Mouse (Mus musculus): ENCODE data around the gene Szrd1. TPM values are rescaled to one million over a fixed set of nuclear protein-coding genes. Genes with fewer than 3 reads are reported as not detected.
"Not testable (repeated sequence)": the region's sequence is repeated elsewhere in the genome, so short reads cannot be mapped to it uniquely, and the experiment has no call there.

Gene Szrd1
- polyA plus RNA-seq, 1 experiment from 2014 or later = 29.5 TPM

DNA sequence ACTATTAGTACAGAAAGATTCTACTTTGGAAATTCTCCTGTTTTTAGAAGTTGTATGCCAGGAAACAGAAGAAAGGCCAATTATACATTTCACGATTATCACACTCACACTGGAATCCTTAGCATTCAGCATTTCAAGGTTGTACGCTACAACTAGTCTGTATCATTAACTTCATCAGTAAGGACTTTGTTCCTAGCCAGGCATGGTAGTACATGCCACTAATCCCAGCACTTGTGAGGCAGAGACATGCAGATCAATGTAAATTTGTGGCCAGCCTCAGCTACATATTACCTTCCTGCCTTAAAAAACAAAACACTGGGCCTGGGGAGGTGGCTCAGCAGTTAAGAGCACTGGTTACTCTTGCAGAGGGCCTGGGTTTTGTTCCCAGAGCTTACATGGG, 19.0 kb upstream of the Szrd1 start:
- 67% methylated on average over 2 of the region's 2 CpGs for WGBS
- H3K9ac ChIP-seq (ENCODE audit: low read length) = peak overlapping the region; percentile 12; the same call in 1 of the 2 replicates
- peak overlapping the region; percentile 4; the same call in 1 of the 2 replicates for H3K27ac ChIP-seq (ENCODE audit: low read length)
- H3K27me3 ChIP-seq (ENCODE audit: control insufficient read depth, insufficient read depth, low read length) = no peaks in the 10 kb centered on the region
- no peaks in the 10 kb centered on the region for H3K9me3 ChIP-seq (replicated peaks; ENCODE audit: control insufficient read depth, low read length)
- no peak overlapping the region for H3K4me3 ChIP-seq (ENCODE audit: low read length)
- peaks cover 10% of the 10 kb centered on the region for H3K4me1 ChIP-seq (ENCODE audit: control insufficient read depth, insufficient read depth, low read length)
- no peak for ATAC-seq (replicated peaks; ENCODE audit: extremely low read depth, insufficient read depth, low FRiP score)
- no peak overlapping the region for H3K4me2 ChIP-seq (ENCODE audit: low read depth, low read length)
- no peaks in the 10 kb centered on the region for H3K36me3 ChIP-seq (ENCODE audit: control insufficient read depth, insufficient read depth)

DNA sequence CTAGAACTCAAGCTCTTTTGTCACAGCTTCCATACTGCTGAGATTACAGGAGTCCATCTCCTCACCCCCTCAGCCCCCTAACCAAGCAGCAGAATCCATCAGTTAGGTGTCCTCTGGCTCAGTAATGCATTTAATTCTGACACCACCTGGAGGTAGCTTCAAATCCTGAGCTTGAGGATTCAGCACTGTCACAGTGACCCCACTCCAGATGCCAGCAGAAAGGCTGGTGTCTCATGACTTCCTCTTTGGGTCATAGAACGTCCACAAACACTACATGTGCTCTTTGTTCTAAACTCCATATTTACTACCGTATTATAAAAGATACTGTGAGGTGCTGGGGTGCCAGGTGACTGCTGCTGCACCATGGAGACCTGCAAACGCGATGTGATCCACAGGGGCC, 17.9 kb upstream of the Szrd1 start:
- Histone ChIP-seq H3K4me2 (ENCODE audit: low read depth, low read length) (no peak overlapping the region), H3K27me3 (ENCODE audit: control insufficient read depth, insufficient read depth, low read length) (no peaks in the 10 kb centered on the region), H3K9ac (ENCODE audit: low read length) (no peak overlapping the region), H3K9me3 (replicated peaks; ENCODE audit: control insufficient read depth, low read length) (no peaks in the 10 kb centered on the region), H3K36me3 (ENCODE audit: control insufficient read depth, insufficient read depth) (no peaks in the 10 kb centered on the region), H3K27ac (ENCODE audit: low read length) (no peak overlapping the region), H3K4me1 (ENCODE audit: control insufficient read depth, insufficient read depth, low read length) (peaks cover 10% of the 10 kb centered on the region), H3K4me3 (ENCODE audit: low read length) (no peak overlapping the region)
- 65% methylated on average over 4 of the region's 4 CpGs for WGBS
- no peak for ATAC-seq (replicated peaks; ENCODE audit: extremely low read depth, insufficient read depth, low FRiP score)

DNA sequence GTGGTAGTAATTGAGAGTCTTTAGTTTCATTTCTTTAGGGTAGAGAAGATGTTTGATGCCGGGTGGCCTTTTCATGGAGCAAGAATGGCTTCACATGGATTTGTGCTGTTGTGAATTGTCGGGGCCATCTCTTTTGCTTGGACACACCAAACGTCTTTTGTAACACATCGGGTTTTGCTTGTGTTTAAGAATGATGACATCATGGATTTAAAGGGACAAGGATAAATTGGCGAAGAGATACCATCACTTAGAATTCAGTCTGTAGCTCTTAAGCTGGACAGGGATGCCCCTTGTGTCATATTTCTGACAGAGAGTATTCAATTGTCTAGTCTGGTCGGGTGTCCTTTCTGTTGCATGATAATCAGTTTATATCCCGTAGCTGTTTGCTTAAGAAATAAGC, 9.5 kb upstream of the Szrd1 start:
- no peak for ATAC-seq (replicated peaks; ENCODE audit: extremely low read depth, insufficient read depth, low FRiP score)
- no peak overlapping the region for H3K27ac ChIP-seq (ENCODE audit: low read length)
- H3K27me3 ChIP-seq (ENCODE audit: control insufficient read depth, insufficient read depth, low read length) = no peaks in the 10 kb centered on the region
- peaks cover 10% of the 10 kb centered on the region for H3K4me1 ChIP-seq (ENCODE audit: control insufficient read depth, insufficient read depth, low read length)
- H3K9ac ChIP-seq (ENCODE audit: low read length) = peak overlapping the region; percentile 92
- WGBS = 33% methylated on average over 7 of the region's 7 CpGs
- H3K36me3 ChIP-seq (ENCODE audit: control insufficient read depth, insufficient read depth) = no peaks in the 10 kb centered on the region
- H3K4me3 ChIP-seq (ENCODE audit: low read length) = peak overlapping the region; percentile 79
- H3K9me3 ChIP-seq (replicated peaks; ENCODE audit: control insufficient read depth, low read length) = no peaks in the 10 kb centered on the region
- H3K4me2 ChIP-seq (ENCODE audit: low read depth, low read length) = peak overlapping the region; percentile 79

DNA sequence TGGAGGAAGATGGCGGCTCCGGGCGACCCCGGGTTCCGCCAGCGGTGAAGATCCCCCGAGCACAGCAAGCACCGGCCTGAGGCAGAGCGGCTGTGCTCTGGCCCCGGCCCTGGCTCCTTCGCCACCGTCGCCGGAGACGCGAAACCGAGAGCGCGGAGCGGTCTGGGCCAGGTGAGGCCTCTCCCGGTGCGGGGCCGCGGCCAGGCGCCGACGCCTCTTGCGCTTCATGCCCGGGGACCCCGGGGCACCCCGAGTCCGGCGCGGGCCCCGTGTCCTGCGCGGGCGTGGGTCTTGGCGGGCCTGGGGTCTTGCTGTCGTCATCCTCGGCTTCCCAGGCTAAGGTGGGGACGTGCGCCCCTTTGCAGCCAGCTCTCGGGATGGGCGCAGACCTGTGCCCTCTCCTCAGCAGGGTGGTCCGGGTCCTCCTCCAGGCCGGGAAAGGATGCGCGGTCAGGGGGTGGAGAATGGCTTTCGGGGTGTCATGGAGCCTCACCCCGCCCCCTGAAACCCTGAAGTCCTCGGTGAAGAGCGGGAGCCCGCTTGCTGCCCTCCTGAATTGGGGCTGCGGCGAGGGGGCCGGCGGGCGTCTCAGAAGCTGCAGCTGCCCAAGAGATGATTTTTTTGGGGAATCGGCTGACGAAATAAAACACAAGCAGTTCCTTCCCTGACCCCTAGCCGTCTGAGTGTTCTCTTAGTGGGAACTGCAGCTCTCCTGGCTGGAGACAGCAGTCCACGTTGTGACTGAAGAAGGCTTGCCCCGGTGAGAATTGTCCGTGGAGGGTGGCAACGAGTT, 8.6 kb upstream of the Szrd1 start:
- under 1% methylated on average over 66 of the region's 66 CpGs for WGBS
- Histone ChIP-seq H3K9me3 (replicated peaks; ENCODE audit: control insufficient read depth, low read length) (no peaks in the 10 kb centered on the region), H3K4me1 (ENCODE audit: control insufficient read depth, insufficient read depth, low read length) (peaks cover 10% of the 10 kb centered on the region), H3K4me3 (ENCODE audit: low read length) (peak overlapping the region; percentile 79), H3K9ac (ENCODE audit: low read length) (peak overlapping the region; percentile 92), H3K27ac (ENCODE audit: low read length) (peak overlapping the region; percentile 95), H3K36me3 (ENCODE audit: control insufficient read depth, insufficient read depth) (no peaks in the 10 kb centered on the region), H3K4me2 (ENCODE audit: low read depth, low read length) (peak overlapping the region; percentile 79), H3K27me3 (ENCODE audit: control insufficient read depth, insufficient read depth, low read length) (no peaks in the 10 kb centered on the region)
- ATAC-seq (replicated peaks; ENCODE audit: extremely low read depth, insufficient read depth, low FRiP score) = peak; percentile 71

DNA sequence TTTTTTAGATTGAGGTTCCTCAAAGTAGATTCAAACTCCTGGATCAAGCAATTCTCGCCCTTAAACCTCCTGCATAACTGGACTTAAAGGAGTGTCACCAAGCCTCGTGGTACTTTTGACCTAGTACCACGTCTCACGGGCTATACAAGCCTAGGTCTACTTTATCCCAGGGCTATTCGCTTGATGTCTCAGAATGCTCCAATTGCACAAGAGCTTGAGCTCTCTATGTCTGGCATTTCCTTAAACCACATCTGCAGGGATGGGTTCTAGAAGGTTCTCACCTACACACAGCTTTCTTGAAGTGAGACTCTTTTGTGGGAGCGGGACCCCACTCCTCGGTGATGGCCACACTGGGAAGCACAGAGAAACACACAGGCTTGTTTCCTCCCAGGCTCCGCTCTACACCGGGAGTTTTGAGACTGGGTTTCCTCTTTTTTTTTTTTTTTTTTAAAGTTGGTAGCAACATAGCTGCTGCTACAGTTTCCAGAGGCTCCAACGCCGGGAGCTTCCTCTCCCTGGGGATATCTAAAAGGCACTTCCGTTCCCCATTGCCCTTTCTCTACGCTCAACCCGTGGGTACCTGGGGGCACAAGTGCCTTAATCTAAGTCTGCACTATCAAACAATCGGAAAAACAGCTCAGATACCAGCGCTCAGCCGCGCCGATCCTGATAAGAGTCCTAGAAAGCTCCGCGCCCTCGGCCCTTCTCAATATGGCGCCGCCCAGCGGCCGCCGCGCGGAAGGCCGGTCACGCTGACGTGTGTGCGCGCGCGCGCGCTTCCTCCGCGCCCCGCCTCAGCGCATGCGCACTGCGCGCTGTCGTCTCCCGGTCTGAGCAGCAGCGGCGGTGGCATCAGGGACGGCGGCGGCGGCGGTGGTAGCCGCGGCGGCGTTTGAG, 7.8 kb upstream of the Szrd1 start, which contains the start of gene Fbxo42:
Gene Fbxo42, plus strand, starts transcription at position 802 of the 897 bp plus-strand sequence.
- 7% methylated on average over 56 of the region's 58 CpGs for WGBS

DNA sequence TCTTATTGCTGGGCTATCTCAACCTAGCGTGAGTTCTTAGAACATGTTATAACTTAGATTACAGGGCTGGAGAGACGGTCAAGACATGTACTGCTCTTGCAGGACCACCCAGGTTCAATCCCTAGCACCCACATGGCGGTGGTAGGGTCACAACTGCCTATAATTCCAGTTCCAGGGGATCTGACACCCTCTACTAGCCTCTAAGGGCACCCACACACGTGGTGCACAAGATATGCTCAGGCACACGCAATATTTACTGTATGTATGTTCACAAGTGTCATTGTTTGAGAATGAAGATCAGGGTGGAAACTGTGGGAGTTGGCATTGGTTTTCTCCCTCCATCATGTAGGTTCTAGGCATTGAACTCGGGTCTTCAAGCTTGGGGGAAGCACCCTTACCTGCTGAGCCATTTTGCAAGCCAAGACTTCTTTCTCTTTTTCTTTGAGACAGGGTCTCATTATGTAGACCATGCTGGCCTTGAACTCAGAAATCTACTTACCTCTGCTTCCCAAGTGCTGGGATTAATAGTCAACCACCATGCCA, 7.0 kb upstream of the Szrd1 start:
- ATAC-seq (replicated peaks; ENCODE audit: extremely low read depth, insufficient read depth, low FRiP score) = no peak
- H3K4me3 ChIP-seq (ENCODE audit: low read length) = no peak overlapping the region
- H3K27ac ChIP-seq (ENCODE audit: low read length) = peak overlapping the region; percentile 95; the same call in 1 of the 2 replicates
- H3K4me1 ChIP-seq (ENCODE audit: control insufficient read depth, insufficient read depth, low read length) = peaks cover 10% of the 10 kb centered on the region
- H3K36me3 ChIP-seq (ENCODE audit: control insufficient read depth, insufficient read depth) = no peaks in the 10 kb centered on the region
- 92% methylated on average over 6 of the region's 6 CpGs for WGBS
- peak overlapping the region; percentile 86 for H3K4me2 ChIP-seq (ENCODE audit: low read depth, low read length)
- H3K27me3 ChIP-seq (ENCODE audit: control insufficient read depth, insufficient read depth, low read length) = no peaks in the 10 kb centered on the region
- H3K9ac ChIP-seq (ENCODE audit: low read length) = no peak overlapping the region
- H3K9me3 ChIP-seq (replicated peaks; ENCODE audit: control insufficient read depth, low read length) = no peaks in the 10 kb centered on the region

More for the DNA sequence above, 7.8 kb upstream of the Szrd1 start, which contains the start of gene Fbxo42:
- Histone ChIP-seq H3K9ac (ENCODE audit: low read length) (peak within 1 kb of the TSS; percentile 92), H3K4me2 (ENCODE audit: low read depth, low read length) (peak within 1 kb of the TSS; percentile 86), H3K4me3 (ENCODE audit: low read length) (peak within 1 kb of the TSS; percentile 79), H3K27ac (ENCODE audit: low read length) (peak within 1 kb of the TSS; percentile 95), H3K9me3 (replicated peaks; ENCODE audit: control insufficient read depth, low read length) (no peaks in the 10 kb centered on the region), H3K36me3 (ENCODE audit: control insufficient read depth, insufficient read depth) (no peaks in the 10 kb centered on the region), H3K4me1 (ENCODE audit: control insufficient read depth, insufficient read depth, low read length) (peaks cover 10% of the 10 kb centered on the region), H3K27me3 (ENCODE audit: control insufficient read depth, insufficient read depth, low read length) (no peaks in the 10 kb centered on the region)
- peak; percentile 89 for ATAC-seq (replicated peaks; ENCODE audit: extremely low read depth, insufficient read depth, low FRiP score)

DNA sequence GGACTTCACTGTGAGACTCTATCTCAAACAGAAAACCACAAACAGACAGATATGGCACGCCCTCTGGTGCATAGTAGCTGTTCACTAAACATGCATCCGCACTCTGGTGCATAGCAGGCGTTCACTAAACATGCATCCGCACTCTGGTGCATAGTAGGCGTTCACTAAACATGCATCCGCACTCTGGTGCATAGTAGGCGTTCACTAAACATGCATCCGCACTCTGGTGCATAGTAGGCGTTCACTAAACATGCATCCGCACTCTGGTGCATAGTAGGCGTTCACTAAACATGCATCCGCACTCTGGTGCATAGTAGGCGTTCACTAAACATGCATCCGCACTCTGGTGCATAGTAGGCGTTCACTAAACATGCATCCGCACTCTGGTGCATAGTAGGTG, 5.5 kb upstream of the Szrd1 start:
- H3K9me3 ChIP-seq (replicated peaks; ENCODE audit: control insufficient read depth, low read length); H3K9ac ChIP-seq (ENCODE audit: low read length); H3K36me3 ChIP-seq (ENCODE audit: control insufficient read depth, insufficient read depth); H3K4me3 ChIP-seq (ENCODE audit: low read length); H3K27ac ChIP-seq (ENCODE audit: low read length); H3K27me3 ChIP-seq (ENCODE audit: control insufficient read depth, insufficient read depth, low read length); H3K4me1 ChIP-seq (ENCODE audit: control insufficient read depth, insufficient read depth, low read length); ATAC-seq (replicated peaks; ENCODE audit: extremely low read depth, insufficient read depth, low FRiP score); H3K4me2 ChIP-seq (ENCODE audit: low read depth, low read length): not testable (repeated sequence)
- WGBS = 90% methylated on average over 7 of the region's 16 CpGs

DNA sequence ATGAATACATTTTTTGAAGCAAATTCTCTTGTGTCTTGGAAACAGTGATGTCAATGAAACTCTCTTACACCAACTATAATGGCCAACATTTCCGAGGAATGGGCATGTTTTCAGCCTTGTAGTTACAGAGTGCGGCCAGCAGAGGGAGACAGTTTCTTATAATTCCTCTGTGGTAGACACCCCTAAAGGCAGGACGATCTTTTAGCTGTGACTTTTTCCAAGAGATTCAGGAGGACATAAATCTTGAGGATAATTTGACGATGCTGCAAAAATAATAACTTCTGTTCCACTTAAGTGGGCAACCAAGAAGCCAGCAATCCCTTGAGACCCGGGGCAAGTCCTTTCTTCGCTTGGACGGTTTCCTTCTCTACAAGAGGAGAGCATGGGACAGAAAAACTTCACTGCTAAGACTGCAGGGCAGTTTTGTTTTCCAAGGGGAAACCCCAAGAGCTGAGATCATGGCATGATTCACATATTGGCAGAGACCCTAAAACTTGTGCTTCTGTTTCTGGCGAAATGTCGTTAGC, 2.8 kb upstream of the Szrd1 start:
- no peaks in the 10 kb centered on the region for H3K9me3 ChIP-seq (replicated peaks; ENCODE audit: control insufficient read depth, low read length)
- no peak overlapping the region for H3K27ac ChIP-seq (ENCODE audit: low read length)
- peaks cover 14% of the 10 kb centered on the region for H3K4me1 ChIP-seq (ENCODE audit: control insufficient read depth, insufficient read depth, low read length)
- peak overlapping the region; percentile 61 for H3K4me2 ChIP-seq (ENCODE audit: low read depth, low read length)
- no peak for ATAC-seq (replicated peaks; ENCODE audit: extremely low read depth, insufficient read depth, low FRiP score)
- peak overlapping the region; percentile 55; the same call in 1 of the 2 replicates for H3K9ac ChIP-seq (ENCODE audit: low read length)
- H3K36me3 ChIP-seq (ENCODE audit: control insufficient read depth, insufficient read depth) = no peaks in the 10 kb centered on the region
- WGBS = 18% methylated on average over 9 of the region's 9 CpGs
- H3K4me3 ChIP-seq (ENCODE audit: low read length) = peak overlapping the region; percentile 19
- no peaks in the 10 kb centered on the region for H3K27me3 ChIP-seq (ENCODE audit: control insufficient read depth, insufficient read depth, low read length)
